Mouse (Mus musculus) frontal cortex, adult (tissue): Measurements from ENCODE around the gene Gm765.
A peak's percentile ranks its signal among the peaks of the same experiment; 100 is the strongest.

ENCODE experiments used
- ATAC-seq: cut with Nextera tagmentation; 2 replicates; pipeline ENCODE4 v1.9.2; 2017; ENCODE audit warnings: mild to moderate bottlenecking, moderate library complexity, mixed read lengths; ENCODE audit not compliant: low TSS enrichment

Gm765 gene

GRCm38 (mm10) chr6:98342654-98343053 lies at the start of gene Gm765:
TSS of gene Gm765 (minus strand) at chr6:98342754.
- no peak for ATAC-seq

DNA sequence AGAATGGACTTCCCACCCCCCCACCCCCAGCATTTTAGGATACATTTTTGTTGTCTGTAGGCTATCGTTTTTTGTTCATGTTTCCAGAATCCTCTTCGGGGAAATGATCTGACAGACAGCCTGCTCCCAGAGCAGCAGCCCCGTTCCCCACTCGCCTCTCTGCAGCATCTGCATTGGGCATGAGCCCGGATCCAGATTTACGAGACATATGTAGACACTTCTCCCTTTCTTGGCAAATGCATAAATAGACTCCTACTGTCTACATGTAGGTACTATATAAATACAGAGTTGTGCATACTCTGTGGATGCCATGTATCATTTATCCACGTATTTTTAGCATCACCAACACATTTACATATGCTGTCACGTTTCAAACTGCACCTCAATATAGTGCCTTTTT lies 42.9 kb upstream of the Gm765 start:
- peak; percentile 85 for ATAC-seq

- ATAC-seq, result peak; percentile 38
These were observed 41.9 kb upstream of the Gm765 start for GRCm38 (mm10) chr6:98384431-98384830.

DNA sequence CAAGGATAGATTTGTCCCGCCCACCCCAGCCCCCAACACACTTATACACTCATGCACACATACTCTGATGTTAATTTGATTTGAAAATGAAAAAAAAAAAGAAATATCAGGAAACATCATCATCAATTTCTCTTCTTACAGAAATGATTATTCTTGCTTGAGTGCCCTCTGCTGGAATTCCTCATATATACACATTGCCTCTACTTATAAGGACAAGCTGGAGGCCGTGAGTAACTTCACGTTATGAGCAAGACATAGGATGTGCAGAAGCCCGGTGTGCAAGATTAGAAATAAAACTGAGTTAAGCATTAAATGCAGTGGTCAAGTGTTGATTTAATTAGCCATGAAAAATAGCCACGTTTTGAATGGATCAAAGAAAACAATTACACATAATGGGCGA lies 40.9 kb upstream of the Gm765 start:
- peak; percentile 44; the same call in 1 of the 2 replicates for ATAC-seq

DNA sequence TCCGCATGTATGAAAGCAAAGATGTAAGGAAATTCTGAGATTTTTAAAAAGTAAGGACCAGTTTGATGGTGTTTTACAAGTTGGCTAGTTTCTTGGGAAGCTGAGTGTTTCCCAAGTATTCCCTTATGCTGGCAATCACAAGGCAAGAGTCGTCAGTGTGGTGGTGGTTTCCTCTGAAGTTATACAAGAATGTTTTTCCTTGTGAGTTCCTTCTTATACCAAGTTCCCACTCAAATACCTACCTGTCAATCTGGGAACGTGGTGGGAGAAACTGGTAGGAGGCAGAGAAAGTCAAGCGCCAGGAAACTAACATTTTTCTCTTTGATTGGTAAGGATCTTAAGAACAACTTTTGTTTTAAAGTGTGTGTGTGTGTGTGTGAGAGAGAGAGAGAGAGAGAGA lies 23.6 kb upstream of the Gm765 start:
- ATAC-seq, result peak; percentile 89

- no peak for ATAC-seq
These were observed 12.7 kb upstream of the Gm765 start for GRCm38 (mm10) chr6:98355271-98355670.

DNA sequence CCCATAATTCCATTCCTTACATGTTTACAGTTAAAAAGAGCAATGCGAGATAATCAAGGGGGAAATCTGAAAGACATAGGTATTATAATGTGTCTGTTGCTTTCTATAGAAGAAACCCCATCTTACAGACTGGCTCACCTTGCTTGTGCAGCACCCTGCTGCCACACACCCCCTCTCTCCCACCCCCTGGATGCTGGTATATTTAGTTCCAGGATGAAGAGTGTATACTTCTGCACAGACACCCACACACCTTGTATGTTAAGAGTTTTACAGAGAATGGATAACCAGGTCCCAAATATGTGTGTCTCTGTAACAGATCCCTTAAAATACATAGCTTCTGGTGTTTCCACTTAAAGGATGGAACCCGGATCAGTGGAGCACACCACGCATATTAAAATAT lies 10.7 kb upstream of the Gm765 start:
- ATAC-seq, result peak; percentile 86

DNA sequence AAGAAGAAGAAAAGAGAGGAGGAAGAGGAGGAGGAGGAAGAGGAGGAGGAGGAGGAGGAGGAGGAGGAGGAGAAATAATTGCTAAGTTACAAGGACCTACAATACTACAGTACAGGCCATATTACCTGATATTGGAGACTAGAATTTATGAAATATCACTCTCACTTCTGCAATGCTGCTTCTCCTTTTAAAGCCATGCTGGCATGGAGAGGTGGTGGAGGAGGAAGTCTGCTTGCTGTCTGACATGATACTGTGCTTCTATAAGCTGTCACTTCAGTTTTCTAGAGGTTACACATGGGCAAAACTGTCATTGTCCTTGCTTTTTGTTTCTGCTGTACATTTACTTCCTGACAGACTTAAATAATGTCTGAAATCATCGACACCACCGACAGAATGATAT lies 9.8 kb downstream of the Gm765 start:
- ATAC-seq, result no peak

DNA sequence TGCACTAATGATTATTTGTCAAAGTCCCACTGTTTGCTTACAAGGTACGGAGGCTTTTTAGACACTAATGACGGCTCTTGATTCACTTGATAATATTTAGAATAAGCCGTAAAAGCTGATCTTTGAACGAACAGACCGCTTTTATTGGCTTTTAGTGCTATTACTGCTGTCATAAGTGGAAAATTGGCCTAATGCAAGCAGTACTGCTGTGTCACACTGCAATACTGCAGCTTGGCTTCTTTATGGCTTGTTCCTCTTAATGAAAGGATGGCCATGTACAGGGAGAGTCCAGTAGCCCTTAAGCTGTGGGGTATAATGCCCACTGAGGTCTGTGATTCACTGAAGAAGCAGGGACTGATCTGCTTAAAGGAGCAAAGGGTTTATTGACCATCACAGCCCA lies 30.9 kb downstream of the Gm765 start:
- ATAC-seq, result no peak

DNA sequence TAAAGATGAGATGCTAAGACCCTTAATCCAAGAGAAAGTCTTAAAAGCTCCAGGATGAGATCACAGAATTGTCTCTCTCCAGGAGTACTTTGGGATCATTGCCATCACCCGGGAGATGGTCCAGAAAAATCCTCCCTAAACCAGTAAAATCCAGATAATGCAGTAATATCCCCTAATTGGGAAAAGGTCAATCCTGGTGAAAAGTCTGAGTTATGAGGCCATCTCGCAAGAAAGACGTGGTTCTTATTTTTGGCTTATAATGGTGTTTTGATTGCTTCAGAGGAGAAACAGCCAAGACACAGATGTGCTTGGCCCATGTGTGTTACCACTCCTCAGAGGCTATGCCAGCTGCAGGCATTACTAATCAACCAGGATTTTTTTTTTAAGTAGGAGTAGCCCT lies 34.9 kb downstream of the Gm765 start:
- ATAC-seq, result no peak

- ATAC-seq, result no peak
These were observed 35.4 kb downstream of the Gm765 start for GRCm38 (mm10) chr6:98307159-98307558.

DNA sequence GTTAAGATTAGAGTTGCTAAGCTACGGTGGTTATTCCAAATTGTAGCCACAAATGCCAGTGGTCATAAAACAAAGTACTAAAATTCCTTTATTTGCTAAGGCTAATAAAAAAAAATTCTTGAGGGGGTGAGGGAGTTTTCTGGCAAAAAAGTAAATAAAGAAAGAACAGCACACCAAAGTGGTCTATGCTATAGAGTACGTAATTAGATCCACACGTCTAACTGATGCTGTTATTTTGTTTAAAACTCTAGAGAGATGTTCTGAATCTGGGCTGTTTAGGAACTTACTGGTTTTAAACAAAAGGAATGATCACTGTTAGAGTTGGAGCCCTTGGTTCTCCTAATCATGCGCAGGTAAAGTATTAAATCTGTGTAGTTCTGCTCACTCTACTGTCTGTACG lies 50.5 kb downstream of the Gm765 start:
- no peak for ATAC-seq

DNA sequence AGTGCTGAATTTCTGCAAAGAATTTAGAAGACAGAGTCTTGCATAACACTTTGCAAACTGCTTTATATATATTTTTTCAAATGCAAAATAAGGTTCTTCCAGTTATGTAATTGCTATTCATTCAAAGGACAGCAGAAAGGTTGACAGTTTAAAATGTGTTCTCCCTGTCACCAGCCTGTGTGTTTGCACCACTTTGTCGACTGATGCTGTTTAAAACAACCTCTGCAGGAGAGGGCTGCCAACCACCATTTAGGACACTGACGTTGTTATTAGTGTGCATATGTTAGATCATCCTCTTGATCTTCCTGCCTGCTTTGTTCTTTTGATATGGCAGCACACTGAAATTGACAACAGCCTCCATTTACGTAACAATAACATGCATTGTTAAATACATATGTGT lies 54.2 kb downstream of the Gm765 start:
- peak; percentile 54 for ATAC-seq

GRCm38 (mm10) chr6:98287521-98287920 lies 55.0 kb downstream of the Gm765 start:
- no peak for ATAC-seq

- ATAC-seq, result peak; percentile 62
These were observed 57.4 kb downstream of the Gm765 start for GRCm38 (mm10) chr6:98285190-98285589.

DNA sequence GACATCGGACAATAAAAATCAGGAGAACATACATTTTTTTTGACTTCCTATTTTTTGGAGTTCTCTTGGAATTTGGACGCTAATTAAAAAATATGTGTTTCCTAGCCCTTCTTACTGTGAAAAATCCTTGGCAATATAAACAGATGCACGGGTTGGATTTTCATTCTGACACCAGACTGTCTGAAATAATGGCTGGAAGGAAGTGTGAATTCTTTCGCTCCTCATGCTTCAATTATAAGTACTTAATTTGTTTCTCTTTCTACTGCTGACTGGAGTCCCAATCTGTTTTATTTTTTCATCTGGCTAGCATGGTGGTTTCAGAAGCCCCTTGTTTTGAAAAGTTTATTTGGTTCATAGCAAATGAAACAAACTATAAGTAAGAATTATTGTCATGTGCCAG lies 59.8 kb downstream of the Gm765 start:
- ATAC-seq, result no peak

GRCm38 (mm10) chr6:98271553-98271952 lies 71.0 kb downstream of the Gm765 start:
- ATAC-seq, result no peak

DNA sequence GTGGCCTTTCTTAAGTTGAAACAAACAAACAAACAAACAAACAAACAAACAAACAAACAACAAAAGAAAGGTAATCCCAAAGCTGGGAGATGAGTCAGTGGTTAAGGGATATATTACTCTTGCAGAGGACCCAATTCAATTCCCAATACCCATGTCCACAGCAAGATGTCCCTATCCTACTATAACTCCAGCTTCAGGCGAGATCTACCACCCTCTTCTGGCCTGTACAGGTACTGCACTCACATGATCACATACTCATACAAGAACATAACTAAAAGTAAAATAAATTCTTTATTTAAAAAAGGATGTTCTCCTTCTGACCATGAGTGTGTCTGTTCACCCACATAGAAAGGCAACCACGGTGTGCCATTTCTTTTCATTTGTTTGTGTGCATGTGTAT lies 79.6 kb downstream of the Gm765 start:
- no peak for ATAC-seq

- ATAC-seq, result peak; percentile 97
These were observed 83.5 kb downstream of the Gm765 start for GRCm38 (mm10) chr6:98259016-98259415.

GRCm38 (mm10) chr6:98246449-98246848 lies 96.1 kb downstream of the Gm765 start:
- ATAC-seq, result peak; percentile 93

- no peak for ATAC-seq
These were observed 99.4 kb downstream of the Gm765 start for GRCm38 (mm10) chr6:98243186-98243585.

DNA sequence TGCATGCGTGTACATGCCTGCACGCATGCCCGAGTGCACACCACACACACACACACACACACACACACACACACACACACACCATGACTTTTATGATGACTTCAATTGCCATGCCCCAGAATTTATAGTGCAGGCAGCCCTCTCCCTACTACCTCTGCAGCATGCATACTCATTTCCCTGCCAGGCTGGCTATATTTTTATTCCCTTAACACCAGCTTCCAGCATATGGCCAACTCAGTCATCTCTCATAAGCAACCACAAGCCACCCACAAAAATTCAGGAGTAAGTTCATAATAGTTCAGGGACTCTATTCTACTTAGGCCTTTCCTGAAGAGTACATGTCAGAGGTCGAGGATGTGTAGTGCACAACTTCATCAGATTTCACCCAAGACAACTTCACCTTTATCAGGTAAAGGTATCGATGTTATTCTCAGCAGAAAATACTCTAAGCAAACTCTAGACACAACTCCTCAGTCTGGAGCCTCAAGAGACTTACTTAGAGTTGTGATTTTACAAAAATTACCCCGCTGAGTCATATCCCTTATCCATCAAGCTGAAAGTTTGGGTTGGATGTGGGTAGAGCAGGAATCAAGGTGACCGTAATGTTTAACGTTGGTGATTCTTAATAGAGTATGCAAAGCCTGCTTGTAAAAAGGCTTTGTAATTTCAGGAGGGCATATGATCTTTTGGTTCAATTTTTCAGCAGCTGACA lies 101.8 kb downstream of the Gm765 start:
- peak; percentile 97 for ATAC-seq

DNA sequence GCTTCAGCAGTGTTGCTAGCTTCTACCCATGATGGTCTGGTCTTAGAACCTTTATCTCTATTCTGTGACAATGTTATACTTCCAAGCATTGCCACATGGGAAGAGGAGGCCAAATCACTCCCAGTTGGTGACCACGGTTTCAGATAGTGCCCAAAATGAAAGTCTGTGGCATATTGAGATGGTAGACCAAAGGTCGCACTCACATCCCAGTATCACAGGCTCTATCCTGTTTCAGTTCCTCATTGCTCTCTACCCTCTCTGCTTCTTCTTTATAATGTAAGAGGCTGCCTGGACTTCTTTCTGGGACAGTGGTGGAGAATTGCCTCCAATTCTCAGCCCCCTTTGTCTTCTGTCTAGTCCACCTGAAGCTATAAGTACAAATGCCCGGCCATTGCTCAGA lies 108.5 kb downstream of the Gm765 start:
- no peak for ATAC-seq

GRCm38 (mm10) chr6:98223923-98224322 lies 118.6 kb downstream of the Gm765 start:
- no peak for ATAC-seq
